Mouse (Mus musculus) lung, postnatal 25 days (tissue): ENCODE data around the gene Cideb.
A peak's percentile ranks its signal among the peaks of the same experiment; 100 is the strongest.

Experiments
- DNase-seq: peaks from one replicate; pipeline ENCODE4 v3.0.0; 2022; ENCODE audit warnings: low spot score

Gene Cideb

DNA sequence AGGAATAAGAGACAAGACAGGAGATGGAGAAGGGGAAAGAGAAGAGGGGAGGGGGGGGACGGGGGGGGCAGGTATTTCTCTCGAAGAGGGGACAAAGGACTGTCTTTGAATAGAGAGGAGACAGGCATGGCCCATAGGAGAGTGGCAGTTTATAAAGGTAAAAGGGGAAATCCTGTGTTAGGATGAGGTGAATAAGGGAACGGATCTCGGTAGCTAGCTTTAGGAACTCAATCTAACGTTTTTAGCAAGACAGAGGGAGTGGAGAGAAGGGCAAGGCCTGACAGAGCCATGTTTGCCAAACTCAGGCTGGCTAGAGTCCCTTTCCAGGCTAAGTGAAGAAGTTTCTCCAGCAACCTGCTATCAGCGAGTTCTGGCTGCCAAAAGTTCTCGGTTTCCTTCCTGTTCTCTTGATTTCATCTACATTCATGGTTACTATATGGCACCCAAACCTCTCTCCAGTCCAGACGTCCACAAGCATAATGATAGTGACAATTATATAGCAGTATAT lies 35.8 kb downstream of the Cideb start:
- no peak for DNase-seq

DNA sequence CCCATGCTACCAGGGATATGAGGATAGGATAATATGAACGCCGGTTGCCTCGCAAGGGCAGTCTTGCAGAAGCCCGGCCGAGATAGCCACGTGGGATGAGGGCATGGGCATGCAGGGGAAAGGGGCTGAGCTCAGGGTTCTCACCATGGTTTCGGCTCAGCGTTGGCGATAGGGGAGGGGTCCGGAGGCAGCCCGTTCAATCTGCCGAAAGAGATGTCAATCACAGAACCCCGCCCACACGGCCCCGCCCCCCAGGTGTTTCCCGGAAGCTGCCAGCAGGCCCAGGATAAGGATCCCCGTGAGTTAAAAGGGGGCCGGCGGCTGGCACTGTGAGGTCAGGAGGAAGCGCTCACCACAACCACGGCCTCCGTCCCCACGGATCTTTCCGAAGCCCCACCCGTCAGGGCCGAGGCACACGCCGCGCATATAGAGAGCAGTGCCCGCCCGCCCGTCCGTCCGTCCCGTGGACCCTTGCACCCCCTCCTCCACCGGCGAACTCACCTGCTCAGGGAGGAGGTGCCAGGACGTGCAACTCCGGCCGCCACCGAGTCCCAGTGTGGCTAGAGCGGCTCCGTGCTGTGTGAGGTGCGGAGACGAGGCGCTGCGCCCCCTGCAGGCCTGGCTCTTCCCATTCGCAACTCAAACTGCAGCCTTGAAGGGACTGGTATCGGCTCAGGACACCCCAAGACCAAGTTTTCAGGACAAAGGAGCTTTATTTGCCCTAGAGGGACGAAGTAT lies 36.4 kb downstream of the Cideb start, which contains the start of gene Rabggta:
Gene Rabggta (minus strand): TSS at position 564 of the 738 bp plus-strand sequence.
- DNase-seq, result peak; percentile 93

DNA sequence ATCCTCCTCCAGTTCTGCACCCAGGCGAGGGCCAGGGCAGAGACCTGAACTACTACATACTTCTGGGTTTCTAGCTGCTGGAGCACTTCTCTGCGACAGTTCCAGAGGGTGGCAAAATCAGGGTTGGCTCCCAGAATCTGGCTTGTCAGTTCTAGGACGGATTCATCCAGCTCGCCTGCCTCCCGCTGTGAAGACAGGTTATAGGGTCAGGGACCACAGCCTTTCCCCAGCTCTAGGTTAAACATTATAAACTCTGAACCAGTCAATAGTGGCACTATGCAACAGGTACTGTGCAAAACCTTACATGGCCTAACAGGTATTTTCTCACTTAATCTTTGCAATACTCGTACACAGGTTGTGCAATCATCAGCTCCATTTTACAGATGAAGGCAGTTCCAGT lies 37.2 kb downstream of the Cideb start:
- no peak for DNase-seq

DNA sequence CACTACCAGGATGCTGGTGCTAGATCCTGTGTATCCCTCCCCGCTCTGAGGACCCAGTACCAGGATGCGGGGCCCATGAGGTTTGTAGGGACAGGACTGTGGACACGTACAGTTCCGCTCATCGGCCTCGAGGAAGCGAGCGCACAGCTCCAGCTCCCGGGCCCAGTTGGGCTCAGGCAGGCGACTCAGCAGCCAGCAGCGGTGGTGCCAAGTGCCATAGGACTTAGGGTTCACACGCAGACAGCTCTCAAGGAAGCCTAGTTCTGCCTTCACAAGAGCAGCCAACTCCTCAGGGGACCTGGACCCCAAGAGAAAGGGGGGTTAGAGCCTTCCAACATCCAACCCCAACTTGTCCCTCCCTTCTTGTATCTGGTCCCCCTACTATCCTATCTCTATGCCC lies 37.6 kb downstream of the Cideb start:
- no peak for DNase-seq

DNA sequence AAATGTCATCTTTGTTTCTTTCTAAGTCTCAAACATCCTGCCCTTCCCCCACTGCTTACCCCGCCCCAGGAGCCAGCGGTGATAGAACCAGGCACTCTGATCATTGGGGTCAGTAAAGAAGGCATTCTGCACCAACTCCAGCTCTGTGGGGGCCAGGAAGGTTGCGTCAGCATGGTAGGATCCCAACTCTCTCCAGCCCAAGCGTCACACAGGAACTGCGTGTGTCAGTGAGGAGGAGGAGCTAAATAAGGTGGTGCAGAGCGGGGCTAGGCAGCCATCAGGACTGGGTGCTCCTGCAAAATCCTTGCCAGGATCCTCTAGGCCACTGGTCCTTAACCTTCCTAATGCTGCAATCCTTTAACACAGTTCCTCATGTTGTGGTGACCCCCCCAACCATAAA lies 38.5 kb downstream of the Cideb start:
- no peak for DNase-seq

DNA sequence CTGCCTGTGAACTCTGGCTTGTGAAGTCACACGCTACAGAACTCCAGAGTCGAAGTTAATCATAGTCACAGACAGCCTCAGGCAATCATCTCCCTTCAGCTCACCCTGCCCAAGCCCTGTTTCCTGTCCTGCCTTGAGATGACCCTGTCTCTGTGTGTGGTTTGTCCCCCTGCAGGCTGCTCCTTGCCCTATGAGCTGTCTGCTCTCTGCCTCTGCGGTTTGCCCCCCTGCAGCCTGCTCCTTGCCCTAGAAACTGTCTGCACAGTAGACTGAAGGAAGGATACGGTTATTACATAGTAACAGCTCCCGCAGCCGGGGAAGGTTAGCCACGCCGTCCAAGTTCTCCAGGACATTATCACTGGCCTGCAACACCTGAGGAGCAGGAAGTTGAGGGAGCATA lies 41.4 kb downstream of the Cideb start:
- no peak for DNase-seq

DNA sequence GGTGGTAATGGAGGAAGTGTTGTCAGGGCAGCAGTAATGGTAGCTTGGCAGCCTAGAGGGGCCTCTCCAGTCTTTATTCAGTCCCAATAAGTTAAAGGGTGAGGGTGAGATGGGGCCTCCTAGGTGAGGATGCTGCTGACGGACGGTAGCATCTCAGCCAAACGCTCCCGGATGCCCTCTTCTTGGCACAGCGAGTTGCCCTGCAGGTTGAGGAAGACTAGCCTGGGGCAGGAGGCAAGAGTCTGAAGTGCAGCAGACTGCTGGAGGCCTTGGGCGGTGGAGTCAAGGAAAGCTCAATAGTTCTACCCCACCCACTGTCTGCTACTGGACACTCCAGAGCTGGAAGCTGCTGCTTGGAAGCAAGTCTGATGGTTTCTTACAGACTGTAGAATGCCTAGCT lies 42.0 kb downstream of the Cideb start:
- DNase-seq, result no peak

DNA sequence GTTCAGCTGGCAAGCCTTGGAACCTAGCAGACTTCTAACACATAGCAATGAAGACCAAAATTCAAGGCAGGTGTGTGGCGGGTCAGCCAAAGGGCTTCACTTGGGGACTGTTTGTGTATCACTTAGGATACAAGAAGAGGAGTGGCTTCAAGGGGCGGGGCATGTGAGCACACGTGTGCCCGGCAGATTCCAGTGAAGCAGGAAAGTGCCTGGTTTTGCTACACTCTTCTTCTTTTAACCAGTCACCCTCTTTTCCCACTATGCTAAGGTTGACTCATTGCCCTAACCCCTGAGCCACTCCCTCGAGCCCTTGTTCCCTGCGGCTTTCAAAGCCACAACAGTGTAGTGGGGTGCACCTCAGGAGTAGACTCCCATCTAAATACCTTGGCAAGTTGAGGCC lies 43.4 kb downstream of the Cideb start:
- DNase-seq, result peak; percentile 69

DNA sequence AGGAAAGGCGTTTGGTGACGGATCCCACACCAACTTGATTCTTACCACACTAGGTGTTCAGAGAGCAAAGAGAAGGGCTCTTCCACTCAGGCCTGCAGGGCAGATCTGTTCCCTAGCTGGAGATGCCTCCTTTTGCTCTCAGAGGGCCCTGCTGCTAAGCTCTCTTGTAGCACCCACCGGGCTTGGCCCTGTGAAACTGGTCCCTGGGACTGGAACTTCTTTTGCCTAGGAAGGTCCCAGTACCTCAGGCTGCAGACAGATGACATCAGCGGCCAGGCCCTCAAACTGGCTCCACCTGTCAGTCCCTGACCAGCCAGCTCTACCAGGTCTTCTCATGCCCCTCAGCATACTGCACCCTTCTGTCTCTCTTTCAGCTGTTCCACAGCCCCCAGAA lies 44.5 kb downstream of the Cideb start, which contains the start of gene Tgm1:
Gene Tgm1 (minus strand): TSS at position 198 of the 394 bp plus-strand sequence.
- no peak for DNase-seq

DNA sequence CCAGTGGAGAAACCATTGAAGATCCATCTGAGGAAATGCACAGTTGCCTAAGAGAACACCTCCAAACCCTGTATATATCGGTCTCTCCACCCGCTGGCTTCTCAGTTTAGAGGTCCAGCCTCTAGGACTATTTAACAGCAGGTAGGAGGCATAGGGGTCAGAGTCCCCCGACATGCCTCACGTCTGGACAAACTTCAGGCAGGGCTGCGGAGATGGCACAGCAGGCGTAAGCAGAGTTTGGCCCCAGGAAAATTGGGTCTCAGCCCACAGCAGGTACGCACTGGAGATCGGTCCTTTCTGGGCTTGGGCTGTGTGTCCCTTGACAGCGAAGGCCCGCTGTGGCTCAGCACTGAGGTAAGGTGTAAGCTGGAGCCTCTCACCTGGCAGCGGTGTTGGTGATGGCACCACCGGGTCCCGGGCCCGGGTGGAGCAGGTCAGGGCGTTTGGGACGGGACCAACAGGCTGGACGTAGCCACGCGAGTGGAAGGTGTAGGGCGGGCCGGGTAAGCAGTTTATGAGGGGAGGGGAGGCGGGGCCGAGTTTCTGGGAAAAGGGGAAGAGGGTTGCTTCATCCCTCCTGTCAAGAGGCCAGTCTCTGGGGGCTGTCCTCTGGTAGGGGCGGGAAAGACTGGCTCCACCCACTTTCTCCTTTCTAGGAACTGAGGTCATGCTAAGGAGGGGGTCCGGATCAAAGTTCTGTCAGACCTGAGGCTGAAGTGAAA lies 45.1 kb downstream of the Cideb start:
- peak; percentile 71 for DNase-seq

DNA sequence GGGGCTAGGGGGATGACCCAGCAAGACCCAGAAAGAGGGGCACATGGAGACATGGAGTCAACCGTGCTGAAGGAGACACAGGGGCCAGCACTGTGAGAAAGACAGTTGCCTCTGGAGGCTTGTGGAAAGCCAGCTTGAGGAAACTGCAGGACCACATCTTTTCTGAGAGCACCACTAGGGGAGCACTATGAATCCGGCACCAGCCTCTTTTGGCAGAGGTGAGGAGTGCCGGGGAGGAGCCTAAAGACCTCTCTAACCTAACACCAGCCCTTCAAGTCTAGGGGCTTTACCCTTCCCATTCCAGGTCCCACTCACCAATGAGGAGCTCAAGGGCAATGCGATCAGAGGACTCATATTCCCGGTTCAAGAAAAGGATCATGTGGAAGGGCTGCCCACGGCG lies 46.5 kb downstream of the Cideb start:
- no peak for DNase-seq

DNA sequence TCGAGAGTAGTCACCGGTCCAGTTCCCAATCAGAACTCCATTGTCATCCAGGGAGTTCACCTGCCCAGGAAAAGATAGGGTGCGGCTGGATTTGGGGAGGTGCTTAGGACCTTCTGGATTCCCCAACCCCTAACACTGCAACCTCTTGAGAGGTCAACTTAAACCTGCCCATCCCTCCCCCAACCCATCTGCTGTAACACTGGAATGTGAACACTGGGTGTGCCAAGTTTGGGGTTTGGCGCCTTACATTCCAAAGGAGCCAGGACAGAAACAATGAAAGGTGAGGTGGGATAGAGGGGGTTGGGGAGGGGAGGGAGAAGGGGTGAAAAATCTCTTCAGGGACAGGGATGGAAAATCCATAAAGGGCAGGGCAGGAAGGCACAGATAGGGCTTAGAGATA lies 48.7 kb downstream of the Cideb start:
- DNase-seq, result no peak

DNA sequence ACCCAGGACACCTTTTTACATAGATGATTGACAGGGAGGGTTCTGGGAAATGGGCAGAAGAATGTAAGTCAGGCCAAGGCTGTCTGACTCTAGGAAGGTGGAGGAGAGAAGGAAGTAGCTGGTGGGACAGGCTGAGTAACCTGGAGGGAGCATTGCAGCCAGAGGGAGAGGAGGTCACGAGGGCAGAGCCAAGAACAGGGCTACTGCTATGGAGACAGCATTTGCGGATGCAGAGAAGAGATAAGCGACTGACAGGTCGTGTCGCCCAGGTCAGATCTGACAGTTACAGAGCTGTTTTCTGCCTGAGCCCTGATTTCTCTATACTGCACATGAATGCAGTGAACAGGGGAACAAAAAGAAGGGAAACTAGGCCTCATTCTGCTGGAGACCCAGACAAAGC lies 50.9 kb downstream of the Cideb start:
- DNase-seq, result no peak

DNA sequence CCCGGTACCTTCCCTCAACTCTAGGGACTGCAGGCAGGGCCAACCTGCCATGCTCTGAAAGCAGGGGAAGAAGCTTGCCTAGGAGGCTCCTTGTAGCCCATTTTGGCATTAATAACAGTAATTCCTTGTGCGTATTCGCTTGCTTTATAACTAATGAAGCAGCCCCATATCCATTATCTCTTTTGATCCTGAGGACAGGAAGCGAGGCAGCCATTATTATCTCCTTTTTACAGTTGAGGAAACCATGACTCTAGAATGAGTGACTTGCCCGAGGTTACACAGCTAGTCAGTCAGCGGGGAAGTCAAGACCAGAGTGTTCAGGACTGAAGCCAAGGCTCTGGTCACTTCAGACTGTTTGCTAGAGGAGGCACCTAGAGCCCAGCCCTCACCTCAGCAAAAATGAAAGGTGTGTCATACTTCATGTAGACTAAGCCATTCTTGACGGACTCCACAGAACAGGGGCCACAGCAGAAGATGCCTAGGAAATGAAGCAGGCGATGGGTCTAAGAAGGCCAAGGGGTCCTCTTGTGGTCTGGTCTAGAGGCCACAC lies 52.1 kb downstream of the Cideb start:
- DNase-seq, result peak; percentile 39
